Mouse (Mus musculus) midbrain, embryonic 14.5 days (tissue): ENCODE data around the gene Yap1. TPM values are rescaled to one million over a fixed set of nuclear protein-coding genes. Genes with fewer than 3 reads are reported as not detected.

Experiments used
- ATAC-seq: fragments of 200-750 bp; cut with Nextera tagmentation; 2 replicates; pipeline ENCODE4 v1.8.0; 2017; ENCODE audit warnings: moderate number of reproducible peaks, moderate library complexity; ENCODE audit not compliant: low FRiP score, low TSS enrichment
- DNase-seq: peaks from one replicate; pipeline ENCODE4 v3.0.0-alpha.2; 2015
- H3K27ac ChIP-seq: fragments of 300-500 bp; sonication (generic); replicated peaks from 2 replicates; pipeline ENCODE4 v1.5.1; 2014; ENCODE audit warnings: mild to moderate bottlenecking, low read depth, low read length, moderate library complexity
- H3K27me3 ChIP-seq: fragments of 300-500 bp; sonication (generic); 2 replicates; pipeline ENCODE4 v1.6.1; 2014; ENCODE audit warnings: low read length, control low read depth, mixed read lengths; ENCODE audit not compliant: control insufficient read depth, insufficient read depth
- H3K36me3 ChIP-seq: fragments of 300-500 bp; sonication (generic); 2 replicates; pipeline ENCODE4 v1.6.1; 2014; ENCODE audit warnings: low read length, control low read depth; ENCODE audit not compliant: control insufficient read depth, insufficient read depth
- H3K4me1 ChIP-seq: fragments of 300-500 bp; sonication (generic); 2 replicates; pipeline ENCODE4 v1.6.1; 2014; ENCODE audit warnings: mild to moderate bottlenecking, antibody characterized with exemption, low read length, control low read depth; ENCODE audit not compliant: control insufficient read depth, insufficient read depth
- H3K4me2 ChIP-seq: fragments of 300-500 bp; sonication (generic); 2 replicates; pipeline ENCODE4 v1.6.1; 2014; ENCODE audit warnings: mild to moderate bottlenecking, low read length, moderate library complexity
- H3K4me3 ChIP-seq: fragments of 300-500 bp; sonication (generic); replicated peaks from 2 replicates; pipeline ENCODE4 v1.5.1; 2014; ENCODE audit warnings: low read depth, low read length
- H3K9ac ChIP-seq: fragments of 300-500 bp; sonication (generic); replicated peaks from 2 replicates; pipeline ENCODE4 v1.6.1; 2014; ENCODE audit warnings: mild to moderate bottlenecking, low read length, moderate library complexity
- H3K9me3 ChIP-seq: fragments of 300-500 bp; sonication (generic); 2 replicates; pipeline ENCODE4 v1.6.1; 2016; ENCODE audit warnings: low read length, control low read depth, mixed read lengths; ENCODE audit not compliant: control insufficient read depth
- WGBS: fragments of 180-500 bp; shearing (Covaris S2); extraction: QIAGEN DNeasy Blood & Tissue Kit; methylation state at CpG from one replicate; pipeline ENCODE4 v1.1.7; 2014; 5-methylcytosine and 5-hydroxymethylcytosine counted together
- polyA plus RNA-seq: library from polyadenylated mRNA; unstranded; fragments of >200 nt; fragmentation: Nextera tagmentation; extraction: Ambion mirVana; gene quantifications from 2 replicates; pipeline ENCODE4 v1.2.1, GENCODE M21; 2014

Gene Yap1
- polyA plus RNA-seq, 1 experiment from 2014 or later = 7.8 TPM

DNA sequence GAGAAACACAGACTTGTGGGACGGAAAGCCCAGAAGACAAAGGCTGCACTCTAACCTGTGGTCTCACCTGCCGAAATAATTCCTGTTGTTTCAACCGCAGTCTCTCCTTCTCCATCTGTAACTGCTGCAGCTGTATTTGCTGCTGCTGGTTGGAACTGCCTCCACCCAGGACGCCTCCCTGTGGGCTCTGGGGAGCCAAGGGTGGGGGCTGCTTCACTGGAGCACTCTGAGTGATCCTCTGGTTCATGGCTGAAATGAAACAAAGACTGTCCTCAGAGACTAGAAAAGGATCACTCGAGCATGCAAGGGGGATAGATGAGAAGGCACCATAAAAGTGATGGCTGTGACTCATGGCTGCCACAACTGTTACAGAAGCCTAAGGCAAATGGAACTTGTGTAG, 51.5 kb downstream of the Yap1 start:
- H3K4me2 ChIP-seq = no peak overlapping the region
- no peak for ATAC-seq

DNA sequence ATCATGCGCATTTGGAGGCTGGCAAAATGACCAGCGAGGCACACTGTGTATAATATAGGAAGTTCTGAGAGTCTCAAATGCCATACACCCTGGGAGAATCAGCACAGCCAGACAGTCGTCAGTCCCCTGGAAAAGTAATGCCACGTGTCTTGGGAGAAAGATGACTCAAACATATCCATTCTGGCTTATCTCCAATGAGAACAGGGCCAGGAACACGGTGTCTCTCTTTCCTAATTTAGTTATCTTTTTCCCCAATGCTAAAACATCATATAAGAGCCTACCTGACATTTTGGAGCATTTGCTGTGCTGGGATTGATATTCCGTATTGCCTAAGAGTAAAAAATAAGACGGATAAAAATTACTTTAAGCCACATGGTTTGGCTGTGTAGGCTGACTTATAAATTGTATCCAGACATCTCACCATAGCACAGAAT, 54.2 kb downstream of the Yap1 start:
- Histone ChIP-seq H3K27me3 (no peaks in the 10 kb centered on the region), H3K27ac (no peak overlapping the region), H3K4me1 (no peaks in the 10 kb centered on the region), H3K9me3 (no peaks in the 10 kb centered on the region), H3K4me3 (no peak overlapping the region), H3K9ac (no peak overlapping the region), H3K4me2 (no peak overlapping the region), H3K36me3 (no peaks in the 10 kb centered on the region)
- 89% methylated on average over 7 of the region's 7 CpGs for WGBS
- DNase-seq = no peak
- ATAC-seq = no peak

More for the DNA sequence above, 51.5 kb downstream of the Yap1 start:
- Histone ChIP-seq H3K9me3 (no peaks in the 10 kb centered on the region), H3K27me3 (no peaks in the 10 kb centered on the region), H3K36me3 (no peaks in the 10 kb centered on the region), H3K27ac (no peak overlapping the region), H3K9ac (no peak overlapping the region), H3K4me1 (no peaks in the 10 kb centered on the region), H3K4me3 (no peak overlapping the region)
- no peak for DNase-seq
- 76% methylated on average over 5 of the region's 5 CpGs for WGBS

DNA sequence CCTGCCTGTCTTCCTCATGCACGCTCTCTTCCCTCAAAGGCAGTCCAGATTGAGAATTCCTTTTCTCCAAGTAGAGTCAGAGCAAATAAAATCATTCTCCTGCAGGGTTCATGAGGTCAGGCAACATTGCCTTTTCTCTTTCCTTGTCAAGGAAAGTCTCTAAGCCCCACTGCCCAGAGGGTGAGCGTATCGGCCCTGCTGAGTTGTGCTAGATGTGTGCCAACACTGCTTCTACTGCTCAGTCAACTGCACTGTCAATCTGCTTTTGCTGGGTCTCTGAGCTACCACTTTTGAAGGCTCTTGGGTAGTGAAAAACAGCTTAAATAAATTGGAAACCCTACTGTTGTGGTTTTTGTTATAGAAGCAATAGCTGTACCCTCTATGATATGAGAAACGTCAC, 56.5 kb downstream of the Yap1 start:
- WGBS = 94% methylated on average over 4 of the region's 4 CpGs
- no peak overlapping the region for H3K27ac ChIP-seq
- ATAC-seq = no peak
- DNase-seq = no peak
- no peaks in the 10 kb centered on the region for H3K9me3 ChIP-seq
- H3K4me3 ChIP-seq = no peak overlapping the region
- no peaks in the 10 kb centered on the region for H3K36me3 ChIP-seq
- no peaks in the 10 kb centered on the region for H3K27me3 ChIP-seq
- H3K4me1 ChIP-seq = no peaks in the 10 kb centered on the region
- H3K9ac ChIP-seq = no peak overlapping the region
- no peak overlapping the region for H3K4me2 ChIP-seq

DNA sequence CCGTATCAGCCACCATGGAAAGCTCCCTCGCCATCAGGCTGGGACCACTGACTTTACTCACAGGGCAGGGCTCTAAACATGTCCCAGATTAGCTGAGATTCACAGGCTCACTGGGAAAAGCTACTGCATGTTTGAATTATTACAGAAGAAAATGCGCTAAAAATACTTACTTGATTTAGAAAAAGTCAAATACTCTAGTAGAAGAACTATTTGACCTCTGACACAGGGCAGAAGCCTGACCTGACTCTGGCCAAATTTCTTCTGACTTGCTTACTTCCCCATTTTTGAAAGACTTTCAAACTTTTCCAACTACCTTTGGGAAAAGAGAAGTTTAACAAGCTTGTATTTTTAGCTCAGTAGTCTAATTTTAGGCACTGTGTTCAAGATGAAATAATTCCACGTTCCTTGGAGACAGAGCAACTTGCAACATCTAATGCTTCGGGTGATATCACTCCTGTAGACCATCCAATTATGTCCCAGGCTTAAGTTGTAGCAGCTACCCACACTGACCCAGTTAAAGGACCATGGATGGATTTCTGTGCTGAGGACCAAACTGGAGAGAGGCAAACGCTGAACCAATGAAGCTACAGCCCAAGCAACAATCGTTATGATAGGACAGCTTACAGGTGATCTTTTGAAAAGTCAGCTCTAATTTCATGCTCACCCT, 60.5 kb downstream of the Yap1 start:
- ATAC-seq = no peak
- Histone ChIP-seq H3K4me2 (no peak overlapping the region), H3K27ac (no peak overlapping the region), H3K9ac (no peak overlapping the region), H3K4me3 (no peak overlapping the region), H3K9me3 (no peaks in the 10 kb centered on the region), H3K36me3 (no peaks in the 10 kb centered on the region), H3K4me1 (no peaks in the 10 kb centered on the region), H3K27me3 (no peaks in the 10 kb centered on the region)
- WGBS = 93% methylated on average over 7 of the region's 7 CpGs
- no peak for DNase-seq

DNA sequence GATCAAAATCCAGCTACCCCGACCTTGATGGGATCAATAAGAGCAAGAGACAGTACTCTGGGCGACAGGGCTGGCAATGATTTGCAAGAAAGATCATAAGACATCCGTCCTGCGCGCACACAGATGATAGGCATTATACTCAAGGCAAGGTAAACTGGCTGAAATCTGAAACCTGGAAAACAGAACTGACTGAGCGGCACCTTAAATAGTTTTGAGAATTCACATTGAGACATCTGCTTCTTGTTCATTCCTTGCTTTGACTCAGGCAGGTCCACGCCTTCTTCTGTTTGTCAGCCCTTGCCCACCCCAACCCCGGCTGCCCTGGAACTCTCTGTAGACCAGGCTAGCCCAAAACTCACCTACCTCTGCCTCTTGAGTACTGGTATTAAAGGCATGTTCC, 61.7 kb downstream of the Yap1 start:
- no peaks in the 10 kb centered on the region for H3K27me3 ChIP-seq
- DNase-seq (no peak), ATAC-seq (no peak)
- WGBS = 94% methylated on average over 8 of the region's 8 CpGs
- no peaks in the 10 kb centered on the region for H3K9me3 ChIP-seq
- H3K36me3 ChIP-seq = no peaks in the 10 kb centered on the region
- H3K4me1 ChIP-seq = no peaks in the 10 kb centered on the region
- no peak overlapping the region for H3K9ac ChIP-seq
- no peak overlapping the region for H3K4me3 ChIP-seq
- no peak overlapping the region for H3K27ac ChIP-seq
- no peak overlapping the region for H3K4me2 ChIP-seq

DNA sequence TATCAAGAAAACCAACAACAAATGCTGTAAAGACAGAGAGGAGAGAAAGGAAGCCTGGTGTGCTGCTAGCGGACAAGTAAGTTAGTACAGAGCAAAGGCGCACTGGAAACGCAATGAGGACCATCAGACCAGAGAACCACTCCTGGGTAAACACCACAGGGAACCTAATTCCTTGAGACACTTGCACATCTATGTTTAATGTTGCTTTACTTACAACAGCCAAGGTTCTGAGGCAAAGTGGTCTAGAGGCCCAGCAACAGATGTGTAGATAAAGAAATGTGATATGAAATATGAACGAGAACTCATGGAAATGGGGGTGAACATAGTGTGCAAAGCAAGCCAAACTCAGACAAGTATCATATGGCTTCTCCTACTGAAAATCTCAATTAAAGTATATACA, 64.3 kb downstream of the Yap1 start:
- H3K27me3 ChIP-seq = no peaks in the 10 kb centered on the region
- H3K9me3 ChIP-seq = no peaks in the 10 kb centered on the region
- H3K4me1 ChIP-seq = no peaks in the 10 kb centered on the region
- peaks cover 9% of the 10 kb centered on the region; the same call in 1 of the 2 replicates for H3K36me3 ChIP-seq
- no peak overlapping the region for H3K9ac ChIP-seq
- no peak overlapping the region for H3K27ac ChIP-seq
- ATAC-seq (no peak), DNase-seq (no peak)
- 97% methylated on average over 4 of the region's 4 CpGs for WGBS
- H3K4me3 ChIP-seq = no peak overlapping the region
- H3K4me2 ChIP-seq = no peak overlapping the region

DNA sequence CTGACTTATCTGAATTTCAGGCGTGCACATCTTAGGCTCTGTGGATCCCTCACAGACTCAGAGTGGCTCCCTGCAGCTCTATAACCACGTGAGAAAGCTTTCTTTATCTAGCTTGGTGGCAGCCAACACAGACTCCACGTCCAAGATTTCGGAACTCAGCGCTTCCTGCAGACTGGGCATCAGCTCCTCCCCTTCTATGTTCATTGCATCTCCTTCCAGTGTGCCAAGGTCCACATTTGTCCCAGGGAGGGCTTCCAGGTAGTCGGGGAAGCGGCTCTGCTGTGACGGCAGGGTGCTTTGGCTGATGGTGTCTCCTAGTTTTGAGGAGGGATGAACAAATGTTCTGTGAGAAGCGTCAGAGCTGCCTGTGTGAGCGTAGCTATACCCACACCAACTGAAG, 70.0 kb downstream of the Yap1 start:
- Histone ChIP-seq H3K36me3 (peaks cover 24% of the 10 kb centered on the region), H3K4me2 (no peak overlapping the region), H3K9me3 (peaks cover 10% of the 10 kb centered on the region; the same call in 1 of the 2 replicates), H3K27ac (no peak overlapping the region), H3K27me3 (no peaks in the 10 kb centered on the region), H3K4me1 (no peaks in the 10 kb centered on the region), H3K9ac (no peak overlapping the region), H3K4me3 (no peak overlapping the region)
- 97% methylated on average over 10 of the region's 10 CpGs for WGBS
- DNase-seq = no peak
- ATAC-seq = no peak

DNA sequence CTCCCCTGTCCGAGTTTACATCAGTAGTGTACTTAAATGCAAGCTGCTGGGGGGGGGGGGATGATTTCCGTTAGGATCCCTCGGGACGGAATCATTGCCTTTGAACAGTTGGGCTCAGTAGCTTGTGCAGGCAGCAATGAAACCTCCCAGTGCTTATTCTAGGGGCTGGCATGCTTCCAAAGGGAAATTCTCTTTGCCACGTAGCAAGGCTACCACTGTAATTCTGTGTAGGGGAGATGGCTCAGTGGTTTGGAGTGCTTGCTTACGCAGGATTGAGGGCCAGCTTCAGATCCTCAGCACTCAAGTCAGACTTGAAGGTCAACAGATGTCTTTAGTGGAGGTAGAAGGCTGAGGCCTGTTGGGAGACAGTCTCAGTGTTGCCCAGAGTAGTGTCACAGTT, 74.8 kb downstream of the Yap1 start:
- Histone ChIP-seq H3K4me1 (no peaks in the 10 kb centered on the region), H3K36me3 (peaks cover 13% of the 10 kb centered on the region), H3K27me3 (no peaks in the 10 kb centered on the region), H3K4me3 (no peak overlapping the region), H3K9me3 (peaks cover 10% of the 10 kb centered on the region; the same call in 1 of the 2 replicates), H3K9ac (no peak overlapping the region), H3K4me2 (no peak overlapping the region), H3K27ac (no peak overlapping the region)
- no peak for ATAC-seq
- 82% methylated on average over 6 of the region's 6 CpGs for WGBS
- peak; percentile 49 for DNase-seq

DNA sequence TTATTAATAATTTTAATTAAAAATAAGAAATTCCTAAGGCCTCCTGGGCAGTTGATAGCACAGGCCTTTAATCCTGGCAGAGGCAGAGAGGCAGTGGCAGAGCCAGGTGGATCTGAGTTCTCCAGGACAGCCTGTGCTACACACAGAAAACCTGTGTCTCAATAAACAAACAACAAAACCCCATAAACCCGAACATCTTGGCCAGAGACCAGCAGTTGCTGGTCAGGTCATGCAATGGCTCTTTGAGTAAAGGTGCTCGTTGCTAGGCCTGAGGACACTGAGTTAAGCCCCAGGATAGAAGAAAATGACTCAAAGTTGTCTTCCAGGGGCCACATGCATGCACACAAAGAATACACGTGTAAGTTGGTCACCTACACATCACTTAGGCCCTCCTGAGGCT, 75.5 kb downstream of the Yap1 start:
- DNase-seq = no peak
- no peak overlapping the region for H3K27ac ChIP-seq
- 87% methylated on average over 3 of the region's 3 CpGs for WGBS
- no peak overlapping the region for H3K4me3 ChIP-seq
- no peaks in the 10 kb centered on the region for H3K27me3 ChIP-seq
- H3K9me3 ChIP-seq = peaks cover 10% of the 10 kb centered on the region; the same call in 1 of the 2 replicates
- ATAC-seq = no peak
- H3K9ac ChIP-seq = no peak overlapping the region
- H3K36me3 ChIP-seq = peaks cover 8% of the 10 kb centered on the region; the same call in 1 of the 2 replicates
- no peaks in the 10 kb centered on the region for H3K4me1 ChIP-seq
- no peak overlapping the region for H3K4me2 ChIP-seq
